Mouse (Mus musculus): Measurements from ENCODE around the gene Stk35. TPM values are rescaled to one million over a fixed set of nuclear protein-coding genes. Genes with fewer than 3 reads are reported as not detected.

The Stk35 gene
- total and polyA plus RNA-seq, 2 experiments from 2014 or later, result 5.6 to 16.1 TPM

- ATAC-seq (ENCODE audit: low FRiP score) (no peak), DNase-seq (ENCODE audit: low spot score) (no peak)
- Histone ChIP-seq H3K27ac (ENCODE audit: low read depth, low read length) (no peak overlapping the region), H3K27me3 (ENCODE audit: insufficient read depth, low read length) (no peaks in the 10 kb centered on the region), H3K9ac (replicated peaks; ENCODE audit: low read length, poor library complexity, severe bottlenecking) (no peak overlapping the region), H3K36me3 (ENCODE audit: insufficient read depth, low read length) (peaks cover 11% of the 10 kb centered on the region), H3K9me3 (ENCODE audit: low read length) (no peaks in the 10 kb centered on the region), H3K4me2 (ENCODE audit: low read depth, low read length, poor library complexity, severe bottlenecking) (no peak overlapping the region), H3K4me3 (ENCODE audit: low read depth, low read length) (no peak overlapping the region), H3K4me1 (ENCODE audit: insufficient read depth, low read length) (no peaks in the 10 kb centered on the region)
- 85% methylated on average over 5 of the region's 5 CpGs for WGBS
- TF ChIP-seq CTCF (IDR thresholded peaks at IDR 0.05), result no peak
Measured at GRCm38 (mm10) chr2:129817603-129818257, 17.4 kb downstream of the Stk35 start.

- Histone ChIP-seq H3K4me1 (ENCODE audit: insufficient read depth, low read length) (no peaks in the 10 kb centered on the region), H3K9ac (replicated peaks; ENCODE audit: low read length, poor library complexity, severe bottlenecking) (no peak overlapping the region), H3K4me3 (ENCODE audit: low read depth, low read length) (no peak overlapping the region), H3K27me3 (ENCODE audit: insufficient read depth, low read length) (no peaks in the 10 kb centered on the region), H3K36me3 (ENCODE audit: insufficient read depth, low read length) (peaks cover 9% of the 10 kb centered on the region), H3K27ac (ENCODE audit: low read depth, low read length) (no peak overlapping the region), H3K9me3 (ENCODE audit: low read length) (no peaks in the 10 kb centered on the region), H3K4me2 (ENCODE audit: low read depth, low read length, poor library complexity, severe bottlenecking) (no peak overlapping the region)
- ATAC-seq (ENCODE audit: low FRiP score) (no peak), DNase-seq (ENCODE audit: low spot score) (no peak)
- TF ChIP-seq CTCF (IDR thresholded peaks at IDR 0.05), result no peak
- 80% methylated on average over 2 of the region's 2 CpGs for WGBS
Measured at GRCm38 (mm10) chr2:129818868-129819267, 18.6 kb downstream of the Stk35 start.

GRCm38 (mm10) chr2:129819531-129819930, 19.2 kb downstream of the Stk35 start:
- H3K9ac ChIP-seq (replicated peaks; ENCODE audit: low read length, poor library complexity, severe bottlenecking), result no peak overlapping the region
- H3K4me2 ChIP-seq (ENCODE audit: low read depth, low read length, poor library complexity, severe bottlenecking), result no peak overlapping the region
- H3K4me1 ChIP-seq (ENCODE audit: insufficient read depth, low read length), result no peaks in the 10 kb centered on the region
- DNase-seq (ENCODE audit: low spot score) (no peak), ATAC-seq (ENCODE audit: low FRiP score) (no peak)
- H3K27me3 ChIP-seq (ENCODE audit: insufficient read depth, low read length), result no peaks in the 10 kb centered on the region
- no peak overlapping the region for H3K4me3 ChIP-seq (ENCODE audit: low read depth, low read length)
- H3K9me3 ChIP-seq (ENCODE audit: low read length), result no peaks in the 10 kb centered on the region
- WGBS, result 68% methylated on average over 2 of the region's 2 CpGs
- no peak overlapping the region for H3K27ac ChIP-seq (ENCODE audit: low read depth, low read length)
- peaks cover 9% of the 10 kb centered on the region for H3K36me3 ChIP-seq (ENCODE audit: insufficient read depth, low read length)
- no peak for TF ChIP-seq CTCF (IDR thresholded peaks at IDR 0.05)

GRCm38 (mm10) chr2:129819951-129820350, 19.6 kb downstream of the Stk35 start:
- no peak overlapping the region for H3K4me3 ChIP-seq (ENCODE audit: low read depth, low read length)
- no peaks in the 10 kb centered on the region for H3K9me3 ChIP-seq (ENCODE audit: low read length)
- no peaks in the 10 kb centered on the region for H3K4me1 ChIP-seq (ENCODE audit: insufficient read depth, low read length)
- TF ChIP-seq CTCF (IDR thresholded peaks at IDR 0.05), result no peak
- ATAC-seq (ENCODE audit: low FRiP score) (no peak), DNase-seq (ENCODE audit: low spot score) (peak; percentile 7)
- no peak overlapping the region for H3K9ac ChIP-seq (replicated peaks; ENCODE audit: low read length, poor library complexity, severe bottlenecking)
- 92% methylated on average over 1 of the region's 1 CpGs for WGBS
- H3K27me3 ChIP-seq (ENCODE audit: insufficient read depth, low read length), result no peaks in the 10 kb centered on the region
- H3K27ac ChIP-seq (ENCODE audit: low read depth, low read length), result no peak overlapping the region
- peaks cover 9% of the 10 kb centered on the region for H3K36me3 ChIP-seq (ENCODE audit: insufficient read depth, low read length)
- H3K4me2 ChIP-seq (ENCODE audit: low read depth, low read length, poor library complexity, severe bottlenecking), result no peak overlapping the region

GRCm38 (mm10) chr2:129821021-129821420, 20.7 kb downstream of the Stk35 start:
- Histone ChIP-seq H3K36me3 (ENCODE audit: insufficient read depth, low read length) (peaks cover 9% of the 10 kb centered on the region; the same call in 1 of the 2 replicates), H3K27me3 (ENCODE audit: insufficient read depth, low read length) (no peaks in the 10 kb centered on the region), H3K9me3 (ENCODE audit: low read length) (no peaks in the 10 kb centered on the region), H3K9ac (replicated peaks; ENCODE audit: low read length, poor library complexity, severe bottlenecking) (no peak overlapping the region), H3K4me3 (ENCODE audit: low read depth, low read length) (no peak overlapping the region), H3K4me2 (ENCODE audit: low read depth, low read length, poor library complexity, severe bottlenecking) (no peak overlapping the region), H3K27ac (ENCODE audit: low read depth, low read length) (no peak overlapping the region), H3K4me1 (ENCODE audit: insufficient read depth, low read length) (no peaks in the 10 kb centered on the region)
- no peak for TF ChIP-seq CTCF (IDR thresholded peaks at IDR 0.05)
- DNase-seq (ENCODE audit: low spot score) (no peak), ATAC-seq (ENCODE audit: low FRiP score) (no peak)
- 71% methylated on average over 8 of the region's 8 CpGs for WGBS

- Histone ChIP-seq H3K36me3 (ENCODE audit: insufficient read depth, low read length) (peaks cover 9% of the 10 kb centered on the region; the same call in 1 of the 2 replicates), H3K4me3 (ENCODE audit: low read depth, low read length) (no peak overlapping the region), H3K9me3 (ENCODE audit: low read length) (no peaks in the 10 kb centered on the region), H3K4me2 (ENCODE audit: low read depth, low read length, poor library complexity, severe bottlenecking) (no peak overlapping the region), H3K9ac (replicated peaks; ENCODE audit: low read length, poor library complexity, severe bottlenecking) (no peak overlapping the region), H3K27me3 (ENCODE audit: insufficient read depth, low read length) (no peaks in the 10 kb centered on the region), H3K27ac (ENCODE audit: low read depth, low read length) (no peak overlapping the region), H3K4me1 (ENCODE audit: insufficient read depth, low read length) (no peaks in the 10 kb centered on the region)
- DNase-seq (ENCODE audit: low spot score), result no peak
- ATAC-seq (ENCODE audit: low FRiP score), result no peak
- no peak for TF ChIP-seq CTCF (IDR thresholded peaks at IDR 0.05)
- 81% methylated on average over 5 of the region's 5 CpGs for WGBS
Measured at GRCm38 (mm10) chr2:129821568-129821967, 21.3 kb downstream of the Stk35 start.

Data from midbrain, postnatal 0 days (tissue).